Mouse (Mus musculus) layer of hippocampus, adult 8-10 months (tissue): Measurements from ENCODE around the gene Nat8f2. TPM values are rescaled to one million over a fixed set of nuclear protein-coding genes. Genes with fewer than 3 reads are reported as not detected.
"Not testable (repeated sequence)": the region's sequence is repeated elsewhere in the genome, so short reads cannot be mapped to it uniquely, and the experiment has no call there.

Experiments
- DNase-seq, 2 experiments: peaks; one replicate each; pipeline ENCODE4 v3.0.0; 2022; ENCODE audit warnings: low spot score in 2 of 2
- total RNA-seq, 4 experiments: library from RNA; stranded (reverse); gene quantifications; 2 replicates each; pipeline ENCODE4 v1.2.4; 2022

Nat8f2 gene
- 1 to 10 TPM; 2.7 to 4.0 (median 3.3) TPM for total RNA-seq

GRCm38 (mm10) chr6:85869006-85869405 lies at the start of gene Nat8f2:
Nat8f2 (minus strand) TSS chr6:85869158.
- DNase-seq = not testable (repeated sequence)

- DNase-seq = not testable (repeated sequence)
Measured at GRCm38 (mm10) chr6:85918341-85918740, 49.4 kb upstream of the Nat8f2 start.

- no peak for DNase-seq
Measured at GRCm38 (mm10) chr6:85916596-85916995, 47.6 kb upstream of the Nat8f2 start.

GRCm38 (mm10) chr6:85915539-85916513 lies 46.9 kb upstream of the Nat8f2 start, which contains the start of gene Nat8f1:
Nat8f1 (minus strand) TSS chr6:85915687.
- DNase-seq = peak; percentile 88 to 91

GRCm38 (mm10) chr6:85915141-85915538 lies 46.2 kb upstream of the Nat8f2 start:
- peak in 1 of 2 experiments; percentile 27 for DNase-seq

- DNase-seq = no peak
Measured at GRCm38 (mm10) chr6:85911587-85911986, 42.6 kb upstream of the Nat8f2 start, which contains the start of gene Tprkb. Tprkb (plus strand) TSS chr6:85911865.

- DNase-seq = no peak
Measured at GRCm38 (mm10) chr6:85909704-85910103, 40.7 kb upstream of the Nat8f2 start.

GRCm38 (mm10) chr6:85908341-85908740 lies 39.4 kb upstream of the Nat8f2 start:
- no peak for DNase-seq

- DNase-seq = peak; percentile 82 to 91
Measured at GRCm38 (mm10) chr6:85906911-85907351, 38.0 kb upstream of the Nat8f2 start.

GRCm38 (mm10) chr6:85904642-85905061 lies 35.7 kb upstream of the Nat8f2 start, which contains the start of gene Nat8f4:
Nat8f4 (minus strand) TSS chr6:85904884.
- peak; percentile 80 to 88 for DNase-seq

- DNase-seq = no peak
Measured at GRCm38 (mm10) chr6:85902303-85902702, 33.3 kb upstream of the Nat8f2 start.

GRCm38 (mm10) chr6:85898596-85899475 lies 29.9 kb upstream of the Nat8f2 start:
- not testable (repeated sequence) for DNase-seq

GRCm38 (mm10) chr6:85895061-85895648 lies 26.2 kb upstream of the Nat8f2 start:
- not testable (repeated sequence) for DNase-seq

GRCm38 (mm10) chr6:85888961-85889360 lies 20.0 kb upstream of the Nat8f2 start:
- no peak for DNase-seq

GRCm38 (mm10) chr6:85884311-85884710 lies 15.4 kb upstream of the Nat8f2 start:
- DNase-seq = no peak

- DNase-seq = not testable (repeated sequence)
Measured at GRCm38 (mm10) chr6:85883246-85883645, 14.3 kb upstream of the Nat8f2 start.

GRCm38 (mm10) chr6:85867726-85868690 lies 950 bp downstream of the Nat8f2 start:
- DNase-seq = no peak

GRCm38 (mm10) chr6:85866995-85867394 lies 2.0 kb downstream of the Nat8f2 start:
- not testable (repeated sequence) for DNase-seq

GRCm38 (mm10) chr6:85866166-85866565 lies 2.8 kb downstream of the Nat8f2 start:
- DNase-seq = not testable (repeated sequence)
